Comparison of ENCODE assay signal across 23 mouse cellular contexts in genomic region chrX:163302697-163303096, GRCm38 (mm10).
DNase-seq lines count a peak whose midpoint lies in the region; ATAC-seq and TF ChIP-seq lines count a peak whose summit lies in the region.
"Had no signal": no experiment of that assay in that cellular context is flagged by ENCODE, and none has a peak within 500 bp of the region (broad histone marks: within the 10 kb centered on the region; RNA-seq: fewer than 3 reads in every experiment).

No protein-coding gene starts in this region.

- H3K9ac ChIP-seq in heart, adult 2 months (ENCODE audit: low read depth, low read length), result no peak overlapping the region
- H3K9ac ChIP-seq: embryonic facial prominence, embryonic 13.5 days; forebrain, embryonic 12.5 days; forebrain, embryonic 15.5 days; hindbrain, embryonic 13.5 days; intestine, embryonic 15.5 days had no signal

- intact Hi-C loops in heart, adult 2 months (cut with DNase I), result no loop called here

- no peaks in the 10 kb centered on the region for H3K36me3 ChIP-seq in heart, adult 2 months (ENCODE audit: control insufficient read depth, insufficient read depth, low read length)
- H3K36me3 ChIP-seq: embryonic facial prominence, embryonic 10.5 days; embryonic facial prominence, embryonic 13.5 days; forebrain, embryonic 12.5 days; forebrain, embryonic 15.5 days; hindbrain, embryonic 13.5 days; intestine, embryonic 15.5 days had no signal

- TF ChIP-seq POLR2A in bone marrow macrophage, adult 2 months (IDR thresholded peaks at IDR 0.05; ENCODE audit: borderline replicate concordance, low read depth, low read length), result no peak
- no peak for TF ChIP-seq POLR2A in heart, adult 2 months (IDR thresholded peaks at IDR 0.05; ENCODE audit: insufficient read depth, low read depth, low read length)

- no peaks in the 10 kb centered on the region for H3K27me3 ChIP-seq in heart, adult 2 months (ENCODE audit: control insufficient read depth, insufficient read depth, low read length)
- H3K27me3 ChIP-seq: forebrain, embryonic 15.5 days; hindbrain, embryonic 13.5 days; intestine, embryonic 15.5 days had no signal

- peaks cover 29% of the 10 kb centered on the region for H3K4me1 ChIP-seq in bone marrow macrophage, adult 2 months (ENCODE audit: control insufficient read depth, insufficient read depth, low read length)
- no peaks in the 10 kb centered on the region for H3K4me1 ChIP-seq in heart, adult 2 months (ENCODE audit: control insufficient read depth, insufficient read depth, low read length)
- H3K4me1 ChIP-seq: embryonic facial prominence, embryonic 10.5 days; embryonic facial prominence, embryonic 13.5 days; forebrain, embryonic 12.5 days; forebrain, embryonic 15.5 days; hindbrain, embryonic 13.5 days; intestine, embryonic 15.5 days had no signal

- H3K27ac ChIP-seq in bone marrow macrophage, adult 2 months (ENCODE audit: insufficient read depth, low read depth, low read length), result peak overlapping the region; percentile 78
- no peak overlapping the region for H3K27ac ChIP-seq in heart, adult 2 months
- H3K27ac ChIP-seq: embryonic facial prominence, embryonic 10.5 days; embryonic facial prominence, embryonic 13.5 days; forebrain, embryonic 12.5 days; forebrain, embryonic 15.5 days; hindbrain, embryonic 13.5 days; intestine, embryonic 15.5 days had no signal

- peak; percentile 33 for DNase-seq in A20 (ENCODE audit: low read depth, low spot score)
- no peak for DNase-seq in ovary, adult 18-20 months (ENCODE audit: low spot score)
- no peak for DNase-seq in kidney, adult 9 months
- DNase-seq in heart, adult 2 months, result no peak
- DNase-seq: adrenal gland, adult 8-10 months; adrenal gland, postnatal 25 days; cerebellum, adult 18-20 months; cerebellum, adult 9-10 months; cerebellum, postnatal 14 days; embryo, embryonic 11 days; gastrocnemius, postnatal 25 days had no signal

- no peak overlapping the region for H3K4me3 ChIP-seq in bone marrow macrophage, adult 2 months (ENCODE audit: insufficient read depth, low read length)
- no peak overlapping the region for H3K4me3 ChIP-seq in heart, adult 2 months
- H3K4me3 ChIP-seq: embryonic facial prominence, embryonic 10.5 days; embryonic facial prominence, embryonic 13.5 days; erythroblast, embryonic 14.5 days; forebrain, embryonic 12.5 days; forebrain, embryonic 15.5 days; hindbrain, embryonic 13.5 days; intestine, embryonic 15.5 days had no signal

- WGBS in heart, adult 2 months, result 66% methylated on average over 4 of the region's 4 CpGs

- ATAC-seq in megakaryocyte, adult 5-6 weeks (ENCODE audit: poor library complexity, severe bottlenecking), result peak; percentile 81
- ATAC-seq: activated CD4-positive, CD25-positive, alpha-beta regulatory T cell, adult 4 months; CD4-positive, CD25-positive, alpha-beta regulatory T cell, adult 4 months; forebrain, embryonic 15.5 days; hindbrain, embryonic 16.5 days; intestine, embryonic 15.5 days had no signal

- no peaks in the 10 kb centered on the region for H3K79me2 ChIP-seq in heart, adult 2 months (replicated peaks; ENCODE audit: control insufficient read depth, insufficient read depth, low read length)

- no peak for TF ChIP-seq CTCF in bone marrow macrophage, adult 2 months (IDR thresholded peaks at IDR 0.05; ENCODE audit: low read depth, low read length)
- no peak for TF ChIP-seq CTCF in heart, adult 2 months (IDR thresholded peaks at IDR 0.05)

- no peak for TF ChIP-seq EP300 in heart, adult 2 months (IDR thresholded peaks at IDR 0.05; ENCODE audit: insufficient read depth, low read depth, low read length)
